ENCODE assay signal across 8 mouse cellular contexts in the genomic region with DNA sequence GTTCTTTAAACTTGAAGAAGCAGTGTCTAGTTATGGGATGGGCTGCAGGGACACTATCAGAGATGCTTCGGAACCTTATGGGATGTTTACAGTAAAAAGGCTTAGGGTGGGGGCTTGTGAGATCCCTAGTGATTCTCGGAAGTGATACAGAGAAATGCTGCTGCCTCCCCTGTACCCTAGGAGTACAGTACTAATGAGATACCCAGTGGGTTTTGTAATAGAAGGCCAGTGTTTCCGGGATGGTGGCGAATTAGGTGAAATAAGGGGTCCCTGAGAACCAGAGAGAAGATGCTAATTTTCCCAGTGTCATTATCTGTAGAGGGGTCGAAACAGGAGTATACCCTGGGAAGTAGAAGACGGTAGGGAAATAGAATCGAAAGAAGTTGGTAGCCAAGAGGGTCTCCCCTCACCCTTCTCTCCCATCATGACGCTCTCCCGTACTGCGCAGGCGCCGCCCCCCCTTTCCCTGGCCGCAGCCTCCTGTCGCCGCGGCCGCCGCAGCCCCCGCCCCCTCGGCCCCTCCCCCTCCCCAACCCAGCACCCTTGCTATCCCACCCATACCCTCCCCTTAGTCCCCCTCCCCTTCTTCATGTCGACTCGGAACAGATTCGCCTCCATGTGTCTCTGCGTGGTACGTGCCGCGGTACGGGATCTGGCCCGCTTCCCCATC. TPM values are rescaled to one million over a fixed set of nuclear protein-coding genes. Genes with fewer than 3 reads are reported as not detected.
DNase-seq lines count a peak whose midpoint lies in the region; ATAC-seq and TF ChIP-seq lines count a peak whose summit lies in the region.

No protein-coding gene starts in this region.

- H3K27me3 ChIP-seq in embryonic facial prominence, embryonic 11.5 days (ENCODE audit: control insufficient read depth, insufficient read depth, low read length) = no peaks in the 10 kb centered on the region
- H3K27me3 ChIP-seq in hindbrain, embryonic 12.5 days = no peaks in the 10 kb centered on the region
- H3K27me3 ChIP-seq in midbrain, embryonic 11.5 days (ENCODE audit: control insufficient read depth, insufficient read depth, low read length) = no peaks in the 10 kb centered on the region
- H3K27me3 ChIP-seq in kidney, adult 2 months (replicated peaks; ENCODE audit: control insufficient read depth, insufficient read depth, low read length) = no peaks in the 10 kb centered on the region

- no peak for TF ChIP-seq POLR2A in kidney, adult 2 months (IDR thresholded peaks at IDR 0.05; ENCODE audit: low read depth, low read length)

- peak overlapping the region; percentile 50 for H3K4me3 ChIP-seq in left cerebral cortex, adult 2 months
- H3K4me3 ChIP-seq in embryonic facial prominence, embryonic 11.5 days (ENCODE audit: low read depth, low read length) = peak overlapping the region; percentile 31
- H3K4me3 ChIP-seq in hindbrain, embryonic 12.5 days = peak overlapping the region; percentile 35
- H3K4me3 ChIP-seq in midbrain, embryonic 11.5 days (ENCODE audit: low read depth, low read length) = peak overlapping the region; percentile 37
- H3K4me3 ChIP-seq in kidney, adult 2 months (ENCODE audit: insufficient read depth, low read depth, low read length) = no peak overlapping the region

- peaks cover 15% of the 10 kb centered on the region for H3K4me1 ChIP-seq in embryonic facial prominence, embryonic 11.5 days (ENCODE audit: control insufficient read depth, insufficient read depth, low read length)
- peaks cover 86% of the 10 kb centered on the region for H3K4me1 ChIP-seq in hindbrain, embryonic 12.5 days
- H3K4me1 ChIP-seq in midbrain, embryonic 11.5 days (ENCODE audit: control insufficient read depth, insufficient read depth, low read length) = peaks cover 76% of the 10 kb centered on the region
- H3K4me1 ChIP-seq in kidney, adult 2 months (ENCODE audit: control insufficient read depth, insufficient read depth, low read length) = 0 out of 2 replicates have a peak, but pooled peaks cover 4% of the 10 kb centered on the region

- ATAC-seq in embryonic facial prominence, embryonic 11.5 days (replicated peaks; ENCODE audit: insufficient number of reproducible peaks, low FRiP score, low TSS enrichment, low read depth) = no peak
- no peak for ATAC-seq in hindbrain, embryonic 12.5 days (ENCODE audit: low FRiP score)
- no peak for ATAC-seq in midbrain, embryonic 11.5 days (ENCODE audit: low FRiP score)

- peak overlapping the region; percentile 29; the same call in 1 of the 2 replicates for H3K9ac ChIP-seq in embryonic facial prominence, embryonic 11.5 days (replicated peaks; ENCODE audit: low read length)
- H3K9ac ChIP-seq in hindbrain, embryonic 12.5 days = peak overlapping the region; percentile 57
- peak overlapping the region; percentile 70 for H3K9ac ChIP-seq in midbrain, embryonic 11.5 days (ENCODE audit: low read length)

- no peaks in the 10 kb centered on the region for H3K36me3 ChIP-seq in embryonic facial prominence, embryonic 11.5 days (replicated peaks; ENCODE audit: control insufficient read depth, insufficient read depth, low read depth, low read length)
- no peaks in the 10 kb centered on the region for H3K36me3 ChIP-seq in hindbrain, embryonic 12.5 days
- H3K36me3 ChIP-seq in midbrain, embryonic 11.5 days (ENCODE audit: control insufficient read depth, insufficient read depth, low read length) = no peaks in the 10 kb centered on the region
- no peaks in the 10 kb centered on the region for H3K36me3 ChIP-seq in kidney, adult 2 months (ENCODE audit: control insufficient read depth, insufficient read depth, low read length)

- no peak for TF ChIP-seq CTCF in left cerebral cortex, adult 2 months (IDR thresholded peaks at IDR 0.05)
- no peak for TF ChIP-seq CTCF in kidney, adult 2 months (conservative IDR thresholded peaks at IDR 0.05; ENCODE audit: insufficient read depth, insufficient read length, low read depth, low read length)

- no peaks in the 10 kb centered on the region for H3K9me3 ChIP-seq in embryonic facial prominence, embryonic 11.5 days (replicated peaks; ENCODE audit: control insufficient read depth, low read length)
- no peaks in the 10 kb centered on the region for H3K9me3 ChIP-seq in hindbrain, embryonic 12.5 days (replicated peaks)
- no peaks in the 10 kb centered on the region for H3K9me3 ChIP-seq in midbrain, embryonic 11.5 days (ENCODE audit: control insufficient read depth, low read length)

- DNase-seq in left cerebral cortex, adult 2 months (ENCODE audit: extremely low spot score in 1 of 2, low spot score in 2 of 2) = no peak
- no peak for DNase-seq in left cerebral cortex, postnatal 25 days (ENCODE audit: low spot score in 2 of 2)
- DNase-seq in embryonic facial prominence, embryonic 11.5 days (ENCODE audit: low spot score) = peak; percentile 68
- DNase-seq in midbrain, embryonic 11.5 days (ENCODE audit: low spot score, missing footprints) = peak; percentile 93
- DNase-seq in spleen, adult 12 weeks (ENCODE audit: low spot score) = no peak
- DNase-seq in layer of hippocampus, adult 9-10 months (ENCODE audit: low spot score) = no peak
- no peak for DNase-seq in kidney, adult 2 months

- intact Hi-C loops in left cerebral cortex, adult 2 months (cut with DNase I) = no loop called here
- intact Hi-C loops in left cerebral cortex, postnatal 25 days (cut with DNase I) = no loop called here

- H3K27ac ChIP-seq in left cerebral cortex, adult 2 months = peak overlapping the region; percentile 72
- H3K27ac ChIP-seq in embryonic facial prominence, embryonic 11.5 days (replicated peaks; ENCODE audit: low read depth, low read length) = no peak overlapping the region
- H3K27ac ChIP-seq in hindbrain, embryonic 12.5 days = peak overlapping the region; percentile 67
- peak overlapping the region; percentile 35; the same call in 1 of the 2 replicates for H3K27ac ChIP-seq in midbrain, embryonic 11.5 days (ENCODE audit: low read depth, low read length)
- H3K27ac ChIP-seq in kidney, adult 2 months (ENCODE audit: insufficient read depth, low read depth, low read length) = no peak overlapping the region

- 3% methylated on average over 26 of the region's 29 CpGs for WGBS in embryonic facial prominence, embryonic 11.5 days
- 5% methylated on average over 23 of the region's 29 CpGs for WGBS in hindbrain, embryonic 12.5 days
- 5% methylated on average over 25 of the region's 29 CpGs for WGBS in midbrain, embryonic 11.5 days
- WGBS in kidney, adult 2 months = 20% methylated on average over 25 of the region's 29 CpGs

- peak overlapping the region; percentile 62 for H3K4me2 ChIP-seq in embryonic facial prominence, embryonic 11.5 days (ENCODE audit: low read depth, low read length)
- peak overlapping the region; percentile 65 for H3K4me2 ChIP-seq in hindbrain, embryonic 12.5 days (replicated peaks)
- peak overlapping the region; percentile 67 for H3K4me2 ChIP-seq in midbrain, embryonic 11.5 days

RNA-seq across cellular contexts. Expression of a gene that starts 6.9 kb away (rescaled TPM):
- total RNA-seq in left cerebral cortex, adult 2 months (2021) = 100 to 1,000 TPM; 818 to 875 TPM
- 100 to 1,000 TPM; 931 to 954 TPM for total RNA-seq in left cerebral cortex, postnatal 25 days (2021)
- polyA plus RNA-seq in embryonic facial prominence, embryonic 11.5 days (2014; fragmentation: Nextera tagmentation; extraction: Ambion mirVana) = 7.6 and 11.2 TPM in 2 replicates
- polyA plus RNA-seq in hindbrain, embryonic 12.5 days (2016; fragmentation: Nextera tagmentation; extraction: Ambion mirVana) = 23.0 and 28.5 TPM in 2 replicates
- polyA plus RNA-seq in midbrain, embryonic 11.5 days (2014; fragmentation: Nextera tagmentation; extraction: Ambion mirVana) = 11.2 and 15.2 TPM in 2 replicates
- 8.1 and 8.3 TPM in 2 replicates for polyA plus RNA-seq in kidney, adult 2 months (2012; rRNA removed)

RNA-seq across cellular contexts. Expression of a gene that starts 8.4 kb away (rescaled TPM):
- total RNA-seq in left cerebral cortex, adult 2 months (2021) = 10 to 100 TPM; 59.4 to 62.5 TPM
- total RNA-seq in left cerebral cortex, postnatal 25 days (2021) = 10 to 100 TPM; 57.4 to 59.3 TPM
- 54.2 and 57.6 TPM in 2 replicates for polyA plus RNA-seq in embryonic facial prominence, embryonic 11.5 days (2014; fragmentation: Nextera tagmentation; extraction: Ambion mirVana)
- 59.8 and 61.9 TPM in 2 replicates for polyA plus RNA-seq in hindbrain, embryonic 12.5 days (2016; fragmentation: Nextera tagmentation; extraction: Ambion mirVana)
- 46.5 and 47.8 TPM in 2 replicates for polyA plus RNA-seq in midbrain, embryonic 11.5 days (2014; fragmentation: Nextera tagmentation; extraction: Ambion mirVana)
- polyA plus RNA-seq in kidney, adult 2 months (2012; rRNA removed) = 249 and 308 TPM in 2 replicates

RNA-seq across cellular contexts. Expression of a gene that starts 23.2 kb away (rescaled TPM):
- total RNA-seq in left cerebral cortex, adult 2 months (2021) = 10 to 100 TPM; 32.6 to 32.9 TPM
- total RNA-seq in left cerebral cortex, postnatal 25 days (2021) = 10 to 100 TPM; 26.1 to 32.2 TPM
- 34.9 and 35.7 TPM in 2 replicates for polyA plus RNA-seq in embryonic facial prominence, embryonic 11.5 days (2014; fragmentation: Nextera tagmentation; extraction: Ambion mirVana)
- 45.9 and 46.4 TPM in 2 replicates for polyA plus RNA-seq in hindbrain, embryonic 12.5 days (2016; fragmentation: Nextera tagmentation; extraction: Ambion mirVana)
- polyA plus RNA-seq in midbrain, embryonic 11.5 days (2014; fragmentation: Nextera tagmentation; extraction: Ambion mirVana) = 29.0 and 30.0 TPM in 2 replicates
- polyA plus RNA-seq in kidney, adult 2 months (2012; rRNA removed) = 8.5 and 9.6 TPM in 2 replicates

RNA-seq across cellular contexts. Expression of a gene that starts 28.0 kb away (rescaled TPM):
- total RNA-seq in left cerebral cortex, adult 2 months (2021) = 10 to 100 TPM; 44.3 to 48.9 TPM
- 10 to 100 TPM; 44.6 to 47.5 TPM for total RNA-seq in left cerebral cortex, postnatal 25 days (2021)
- polyA plus RNA-seq in embryonic facial prominence, embryonic 11.5 days (2014; fragmentation: Nextera tagmentation; extraction: Ambion mirVana) = 57.7 and 58.0 TPM in 2 replicates
- 87.8 and 96.2 TPM in 2 replicates for polyA plus RNA-seq in hindbrain, embryonic 12.5 days (2016; fragmentation: Nextera tagmentation; extraction: Ambion mirVana)
- 51.5 and 53.4 TPM in 2 replicates for polyA plus RNA-seq in midbrain, embryonic 11.5 days (2014; fragmentation: Nextera tagmentation; extraction: Ambion mirVana)
- 16.0 and 21.4 TPM in 2 replicates for polyA plus RNA-seq in kidney, adult 2 months (2012; rRNA removed)

RNA-seq across cellular contexts. Expression of a gene that starts 30.3 kb away (rescaled TPM):
- 1 to 10 TPM; 1.8 to 2.1 TPM for total RNA-seq in left cerebral cortex, adult 2 months (2021)
- total RNA-seq in left cerebral cortex, postnatal 25 days (2021) = 1 to 10 TPM; 1.7 to 3.1 TPM
- 0.46 and 0.95 TPM in 2 replicates for polyA plus RNA-seq in embryonic facial prominence, embryonic 11.5 days (2014; fragmentation: Nextera tagmentation; extraction: Ambion mirVana)
- 0.56 and 0.89 TPM in 2 replicates for polyA plus RNA-seq in hindbrain, embryonic 12.5 days (2016; fragmentation: Nextera tagmentation; extraction: Ambion mirVana)
- polyA plus RNA-seq in midbrain, embryonic 11.5 days (2014; fragmentation: Nextera tagmentation; extraction: Ambion mirVana) = 0.23 and 0.51 TPM in 2 replicates
- 0.25 and 0.41 TPM in 2 replicates for polyA plus RNA-seq in kidney, adult 2 months (2012; rRNA removed)

Comparison
In these comparisons a context has a peak if more than half of its experiments do, and no peak if none do; other contexts are left out.
1. DNase-seq: peak in embryonic facial prominence, embryonic 11.5 days (single experiment) and midbrain, embryonic 11.5 days (single experiment); none in left cerebral cortex, adult 2 months (0 of 2), left cerebral cortex, postnatal 25 days (0 of 2), spleen, adult 12 weeks (single experiment), layer of hippocampus, adult 9-10 months (single experiment) and kidney, adult 2 months (single experiment).
2. H3K27ac ChIP-seq: peak in left cerebral cortex, adult 2 months (single experiment), hindbrain, embryonic 12.5 days (single experiment) and midbrain, embryonic 11.5 days (single experiment); none in embryonic facial prominence, embryonic 11.5 days (single experiment) and kidney, adult 2 months (single experiment).
3. Peak in every context shown above with its lines, with median percentiles within 50 percentile points of each other: H3K4me2 ChIP-seq and H3K9ac ChIP-seq.